In the genomic region with DNA sequence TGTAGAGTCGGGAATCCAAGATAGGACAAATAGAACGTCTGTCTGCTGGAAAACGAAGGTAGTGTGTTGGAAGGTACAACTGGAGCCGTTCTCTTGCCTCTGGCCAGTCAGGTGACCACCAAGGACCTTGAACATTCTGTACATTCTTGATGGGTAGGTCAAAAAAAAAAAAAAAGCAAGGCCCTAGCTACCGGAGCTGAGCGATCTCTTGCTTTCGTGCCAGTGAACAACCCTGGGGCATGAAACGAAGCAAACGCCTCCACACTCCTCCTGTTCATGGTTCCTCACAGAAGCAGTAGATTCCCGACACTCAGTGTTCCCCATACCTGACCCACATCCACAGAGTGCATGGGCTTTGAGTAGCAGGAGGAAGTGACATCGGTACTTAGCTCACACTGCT, we compare ENCODE assay signal across 17 mouse cellular contexts. TPM values are rescaled to one million over a fixed set of nuclear protein-coding genes. Genes with fewer than 3 reads are reported as not detected.
DNase-seq lines count a peak whose midpoint lies in the region; ATAC-seq lines count a peak whose summit lies in the region.
"Had no signal": no experiment of that assay in that cellular context is flagged by ENCODE, and none has a peak within 500 bp of the region (broad histone marks: within the 10 kb centered on the region; RNA-seq: fewer than 3 reads in every experiment).

No protein-coding gene starts in this region.

- DNase-seq in kidney, adult 11 months: peak; percentile 42
- no peak for DNase-seq in liver, embryonic 11.5 days (ENCODE audit: low spot score)
- peak; percentile 24 to 75 for DNase-seq in kidney, postnatal 25 days
- no peak for DNase-seq in B cell, adult 2 months
- no peak for DNase-seq in midbrain, embryonic 10.5 days (ENCODE audit: low spot score)

- no peak overlapping the region for H3K27ac ChIP-seq in kidney, embryonic 14.5 days (ENCODE audit: low read depth, low read length)
- H3K27ac ChIP-seq in liver, embryonic 16.5 days (ENCODE audit: low read length): no peak overlapping the region
- no peak overlapping the region for H3K27ac ChIP-seq in liver, embryonic 11.5 days (ENCODE audit: low read depth, low read length)
- no peak overlapping the region for H3K27ac ChIP-seq in midbrain, embryonic 10.5 days (replicated peaks)
- H3K27ac ChIP-seq: embryonic facial prominence, embryonic 12.5 days; forebrain, embryonic 15.5 days; heart, embryonic 10.5 days; hindbrain, embryonic 13.5 days had no signal

- H3K9ac ChIP-seq in kidney, embryonic 14.5 days (ENCODE audit: low read depth, low read length): no peak overlapping the region
- H3K9ac ChIP-seq in liver, embryonic 16.5 days (ENCODE audit: low read depth, low read length): no peak overlapping the region
- H3K9ac ChIP-seq in liver, embryonic 11.5 days (ENCODE audit: low read depth, low read length): no peak overlapping the region
- H3K9ac ChIP-seq: embryonic facial prominence, embryonic 12.5 days; forebrain, embryonic 15.5 days; hindbrain, embryonic 13.5 days had no signal

- no peaks in the 10 kb centered on the region for H3K27me3 ChIP-seq in kidney, embryonic 14.5 days (ENCODE audit: control insufficient read depth, insufficient read depth, low read length)
- no peaks in the 10 kb centered on the region for H3K27me3 ChIP-seq in liver, embryonic 16.5 days (ENCODE audit: control insufficient read depth, insufficient read depth, low read depth, low read length)
- no peaks in the 10 kb centered on the region for H3K27me3 ChIP-seq in liver, embryonic 11.5 days (replicated peaks; ENCODE audit: control insufficient read depth, insufficient read depth, low read length)
- peaks cover 5% of the 10 kb centered on the region; the same call in 1 of the 2 replicates for H3K27me3 ChIP-seq in midbrain, embryonic 10.5 days (ENCODE audit: low read depth, poor library complexity, severe bottlenecking)
- H3K27me3 ChIP-seq: CH12.LX; embryonic facial prominence, embryonic 12.5 days; forebrain, embryonic 15.5 days; hindbrain, embryonic 13.5 days; Patski had no signal

- no peaks in the 10 kb centered on the region for H3K36me3 ChIP-seq in kidney, embryonic 14.5 days (ENCODE audit: control insufficient read depth, insufficient read depth, low read length)
- H3K36me3 ChIP-seq in liver, embryonic 16.5 days (ENCODE audit: control insufficient read depth, insufficient read depth): no peaks in the 10 kb centered on the region; the same call in 1 of the 2 replicates
- no peaks in the 10 kb centered on the region for H3K36me3 ChIP-seq in liver, embryonic 11.5 days (ENCODE audit: control insufficient read depth, insufficient read depth, low read length)
- no peaks in the 10 kb centered on the region for H3K36me3 ChIP-seq in midbrain, embryonic 10.5 days
- H3K36me3 ChIP-seq: heart, embryonic 10.5 days had no signal

- H3K4me1 ChIP-seq in kidney, embryonic 14.5 days (ENCODE audit: control insufficient read depth, insufficient read depth, low read length): no peaks in the 10 kb centered on the region
- H3K4me1 ChIP-seq in liver, embryonic 16.5 days (ENCODE audit: control insufficient read depth, low read depth, low read length): peaks cover 16% of the 10 kb centered on the region
- H3K4me1 ChIP-seq in liver, embryonic 11.5 days (replicated peaks; ENCODE audit: control insufficient read depth, insufficient read depth, low read length): peaks cover 12% of the 10 kb centered on the region
- peaks cover 7% of the 10 kb centered on the region for H3K4me1 ChIP-seq in midbrain, embryonic 10.5 days
- H3K4me1 ChIP-seq: embryonic facial prominence, embryonic 12.5 days had no signal

- H3K4me3 ChIP-seq in kidney, embryonic 14.5 days (ENCODE audit: low read length): no peak overlapping the region
- H3K4me3 ChIP-seq in liver, embryonic 16.5 days (ENCODE audit: low read depth, low read length): no peak overlapping the region
- H3K4me3 ChIP-seq in liver, embryonic 11.5 days (ENCODE audit: low read depth, low read length): no peak overlapping the region
- H3K4me3 ChIP-seq in midbrain, embryonic 10.5 days: no peak overlapping the region
- H3K4me3 ChIP-seq: forebrain, embryonic 15.5 days had no signal

- no peaks in the 10 kb centered on the region for H3K9me3 ChIP-seq in kidney, embryonic 14.5 days (ENCODE audit: control insufficient read depth, low read length)
- H3K9me3 ChIP-seq in liver, embryonic 16.5 days (replicated peaks; ENCODE audit: control insufficient read depth, low read length): no peaks in the 10 kb centered on the region
- no peaks in the 10 kb centered on the region for H3K9me3 ChIP-seq in liver, embryonic 11.5 days (ENCODE audit: control insufficient read depth, low read length)
- no peaks in the 10 kb centered on the region for H3K9me3 ChIP-seq in midbrain, embryonic 10.5 days (replicated peaks)
- H3K9me3 ChIP-seq: embryonic facial prominence, embryonic 12.5 days; forebrain, embryonic 15.5 days; heart, embryonic 10.5 days; hindbrain, embryonic 13.5 days had no signal

- ATAC-seq in kidney, embryonic 14.5 days (ENCODE audit: low FRiP score, low TSS enrichment): no peak
- ATAC-seq in liver, embryonic 16.5 days (ENCODE audit: low read depth): peak; percentile 35; the same call in 1 of the 2 replicates
- no peak for ATAC-seq in liver, embryonic 11.5 days (replicated peaks; ENCODE audit: low FRiP score)

- H3K4me2 ChIP-seq in kidney, embryonic 14.5 days (replicated peaks; ENCODE audit: low read depth, low read length): no peak overlapping the region
- H3K4me2 ChIP-seq in liver, embryonic 16.5 days (ENCODE audit: low read depth, low read length): no peak overlapping the region
- H3K4me2 ChIP-seq in liver, embryonic 11.5 days: no peak overlapping the region
- H3K4me2 ChIP-seq: forebrain, embryonic 15.5 days had no signal

- 89% methylated on average over 11 of the region's 11 CpGs for WGBS in kidney, embryonic 14.5 days
- WGBS in liver, embryonic 16.5 days (ENCODE audit: insufficient replicate concordance): 74% methylated on average over 11 of the region's 11 CpGs
- WGBS in liver, embryonic 11.5 days: 86% methylated on average over 11 of the region's 11 CpGs
- WGBS in midbrain, embryonic 10.5 days: 87% methylated on average over 11 of the region's 11 CpGs

RNA-seq across cellular contexts. Expression of a gene that starts 10.9 kb away (rescaled TPM):
- polyA plus RNA-seq in kidney, embryonic 14.5 days (2014; fragmentation: Nextera tagmentation; extraction: Ambion mirVana): 47.2 and 61.6 TPM in 2 replicates
- 33.9 and 34.2 TPM in 2 replicates for polyA plus RNA-seq in liver, embryonic 16.5 days (2015; fragmentation: Nextera tagmentation; extraction: Ambion mirVana)
- polyA plus RNA-seq in liver, embryonic 11.5 days (2014; fragmentation: Nextera tagmentation; extraction: Ambion mirVana): 54.0 and 56.2 TPM in 2 replicates
- 40.4 and 43.8 TPM in 2 replicates for polyA plus RNA-seq in midbrain, embryonic 10.5 days (2016; fragmentation: Nextera tagmentation; extraction: Ambion mirVana)

RNA-seq across cellular contexts. Expression of a gene that starts 11.0 kb away (rescaled TPM):
- polyA plus RNA-seq in kidney, embryonic 14.5 days (2014; fragmentation: Nextera tagmentation; extraction: Ambion mirVana): 0.19 and 0.39 TPM in 2 replicates
- polyA plus RNA-seq in liver, embryonic 16.5 days (2015; fragmentation: Nextera tagmentation; extraction: Ambion mirVana): 0.96 and 1.0 TPM in 2 replicates
- 0.43 and 0.86 TPM in 2 replicates for polyA plus RNA-seq in liver, embryonic 11.5 days (2014; fragmentation: Nextera tagmentation; extraction: Ambion mirVana)
- polyA plus RNA-seq in midbrain, embryonic 10.5 days (2016; fragmentation: Nextera tagmentation; extraction: Ambion mirVana): 0.29 and 0.38 TPM in 2 replicates

RNA-seq across cellular contexts. Expression of a gene that starts 21.8 kb away (rescaled TPM):
- 0.83 TPM in 1 of 2 replicates, not detected in the other for polyA plus RNA-seq in kidney, embryonic 14.5 days (2014; fragmentation: Nextera tagmentation; extraction: Ambion mirVana)
- not detected in 2 replicates for polyA plus RNA-seq in liver, embryonic 16.5 days (2015; fragmentation: Nextera tagmentation; extraction: Ambion mirVana)
- polyA plus RNA-seq in liver, embryonic 11.5 days (2014; fragmentation: Nextera tagmentation; extraction: Ambion mirVana): not detected in 2 replicates
- 0.57 and 1.3 TPM in 2 replicates for polyA plus RNA-seq in midbrain, embryonic 10.5 days (2016; fragmentation: Nextera tagmentation; extraction: Ambion mirVana)
- polyA plus RNA-seq: activated CD4-positive, CD25-positive, alpha-beta regulatory T cell, adult 4 months; Patski had no signal

RNA-seq across cellular contexts. Expression of a gene that starts 31.1 kb away (rescaled TPM):
- polyA plus RNA-seq in kidney, embryonic 14.5 days (2014; fragmentation: Nextera tagmentation; extraction: Ambion mirVana): 7.2 and 7.8 TPM in 2 replicates
- polyA plus RNA-seq in liver, embryonic 16.5 days (2015; fragmentation: Nextera tagmentation; extraction: Ambion mirVana): 0.91 and 1.1 TPM in 2 replicates
- 3.1 and 3.2 TPM in 2 replicates for polyA plus RNA-seq in liver, embryonic 11.5 days (2014; fragmentation: Nextera tagmentation; extraction: Ambion mirVana)
- polyA plus RNA-seq in midbrain, embryonic 10.5 days (2016; fragmentation: Nextera tagmentation; extraction: Ambion mirVana): 5.4 and 8.9 TPM in 2 replicates

RNA-seq across cellular contexts. Expression of a gene that starts 54.4 kb away (rescaled TPM):
- not detected in 2 replicates for polyA plus RNA-seq in kidney, embryonic 14.5 days (2014; fragmentation: Nextera tagmentation; extraction: Ambion mirVana)
- 0.05 and 0.08 TPM in 2 replicates for polyA plus RNA-seq in liver, embryonic 16.5 days (2015; fragmentation: Nextera tagmentation; extraction: Ambion mirVana)
- polyA plus RNA-seq in liver, embryonic 11.5 days (2014; fragmentation: Nextera tagmentation; extraction: Ambion mirVana): not detected in 2 replicates
- not detected in 2 replicates for polyA plus RNA-seq in midbrain, embryonic 10.5 days (2016; fragmentation: Nextera tagmentation; extraction: Ambion mirVana)
- polyA plus RNA-seq: cerebellum, adult 2 months; forebrain, embryonic 11.5 days; forebrain, embryonic 15.5 days; heart, embryonic 10.5 days; heart, embryonic 14.5 days; hindbrain, embryonic 13.5 days had no signal

Comparison
In these comparisons a context has a peak if more than half of its experiments do, and no peak if none do; other contexts are left out.
1. DNase-seq: peak in kidney, adult 11 months (single experiment) and kidney, postnatal 25 days (2 of 2); none in liver, embryonic 11.5 days (single experiment), B cell, adult 2 months (0 of 2) and midbrain, embryonic 10.5 days (single experiment).